Comparison of ENCODE assay signal across 8 mouse cellular contexts in genomic region chr8:122870377-122870863, GRCm38 (mm10). TPM values are rescaled to one million over a fixed set of nuclear protein-coding genes. Genes with fewer than 3 reads are reported as not detected.
DNase-seq lines count a peak whose midpoint lies in the region; ATAC-seq and TF ChIP-seq lines count a peak whose summit lies in the region.

No protein-coding gene starts in this region.

- H3K27ac ChIP-seq in CH12.LX (ENCODE audit: insufficient read depth, low read depth) = no peak overlapping the region
- no peak overlapping the region for H3K27ac ChIP-seq in lung, embryonic 15.5 days
- no peak overlapping the region for H3K27ac ChIP-seq in forebrain, embryonic 16.5 days (ENCODE audit: low read length)

- no peaks in the 10 kb centered on the region for H3K79me2 ChIP-seq in CH12.LX (replicated peaks; ENCODE audit: control insufficient read depth, extremely low read depth, insufficient read depth, poor library complexity, severe bottlenecking)

- H3K36me3 ChIP-seq in CH12.LX (replicated peaks in 1 of 2; ENCODE audit: control insufficient read depth in 1 of 2, insufficient read depth in 1 of 2, low read length in 1 of 2) = no peaks in the 10 kb centered on the region
- H3K36me3 ChIP-seq in lung, embryonic 15.5 days = no peaks in the 10 kb centered on the region
- H3K36me3 ChIP-seq in forebrain, embryonic 16.5 days (ENCODE audit: control insufficient read depth, insufficient read depth) = no peaks in the 10 kb centered on the region

- in situ Hi-C loops in CH12.LX (cut with MboI; ENCODE audit: low pct_ligation_motif_present, low pct_unique_long_range_greater_than_20kb, low sequenced_read_pairs) = no loop called here

- peaks cover 7 to 25% of the 10 kb centered on the region in 2 experiments; a peak in 2 of 4 replicates for H3K4me1 ChIP-seq in CH12.LX (ENCODE audit: control insufficient read depth in 1 of 2, insufficient read depth in 2 of 2)
- H3K4me1 ChIP-seq in lung, embryonic 15.5 days = peaks cover 6% of the 10 kb centered on the region; the same call in 1 of the 2 replicates
- no peaks in the 10 kb centered on the region for H3K4me1 ChIP-seq in forebrain, embryonic 16.5 days (replicated peaks; ENCODE audit: control insufficient read depth, insufficient read depth, low read length)

- TF ChIP-seq POLR2A in CH12.LX (IDR thresholded peaks at IDR 0.05; ENCODE audit: low read depth, low read length) = peak; percentile 60

- no peak for TF ChIP-seq CTCF in CH12.LX (conservative IDR thresholded peaks at IDR 0.05 in 1 of 2, IDR thresholded peaks at IDR 0.05 in 1 of 2; ENCODE audit: low read depth in 2 of 2, low read length in 2 of 2)

- H3K4me3 ChIP-seq in CH12.LX (replicated peaks in 1 of 3; ENCODE audit: low read depth in 2 of 3, low read length in 2 of 3, poor library complexity in 1 of 3) = peak overlapping the region; percentile 36 to 60 (median 60)
- H3K4me3 ChIP-seq in lung, embryonic 15.5 days = peak overlapping the region; percentile 29
- no peak overlapping the region for H3K4me3 ChIP-seq in forebrain, embryonic 16.5 days (replicated peaks; ENCODE audit: low read length)

- peak overlapping the region; percentile 50 for H3K9ac ChIP-seq in CH12.LX (ENCODE audit: insufficient read depth, low read depth)
- no peak overlapping the region for H3K9ac ChIP-seq in lung, embryonic 15.5 days
- H3K9ac ChIP-seq in forebrain, embryonic 16.5 days (replicated peaks; ENCODE audit: low read depth, low read length) = no peak overlapping the region

- no peak for TF ChIP-seq RAD21 in CH12.LX (IDR thresholded peaks at IDR 0.05; ENCODE audit: low read depth, low read length)

- TF ChIP-seq EP300 in CH12.LX (IDR thresholded peaks at IDR 0.05; ENCODE audit: low read length) = no peak

- no peaks in the 10 kb centered on the region for H3K9me3 ChIP-seq in CH12.LX (replicated peaks; ENCODE audit: low read length)
- peaks cover 2% of the 10 kb centered on the region; the same call in 1 of the 2 replicates for H3K9me3 ChIP-seq in lung, embryonic 15.5 days
- H3K9me3 ChIP-seq in forebrain, embryonic 16.5 days (ENCODE audit: control insufficient read depth, low read length) = peaks cover 2% of the 10 kb centered on the region

- 16% methylated on average over 31 of the region's 31 CpGs for WGBS in lung, embryonic 15.5 days
- WGBS in forebrain, embryonic 16.5 days = 16% methylated on average over 31 of the region's 31 CpGs

- H3K4me2 ChIP-seq in CH12.LX (ENCODE audit: insufficient read depth, low read depth, poor library complexity, severe bottlenecking) = peak overlapping the region; percentile 46
- peak overlapping the region; percentile 48 for H3K4me2 ChIP-seq in lung, embryonic 15.5 days
- no peak overlapping the region for H3K4me2 ChIP-seq in forebrain, embryonic 16.5 days (ENCODE audit: low read length)

- H3K27me3 ChIP-seq in CH12.LX (replicated peaks) = peaks cover 12% of the 10 kb centered on the region
- H3K27me3 ChIP-seq in lung, embryonic 15.5 days = no peaks in the 10 kb centered on the region
- H3K27me3 ChIP-seq in forebrain, embryonic 16.5 days (replicated peaks; ENCODE audit: control insufficient read depth, insufficient read depth, low read length) = no peaks in the 10 kb centered on the region

- ATAC-seq in inflammation-experienced regulatory T-cells, adult 6 months = peak; percentile 84
- ATAC-seq in lung, embryonic 15.5 days (ENCODE audit: borderline replicate concordance, extremely low read depth, low FRiP score, low TSS enrichment) = peak; percentile 41; the same call in 1 of the 2 replicates
- ATAC-seq in forebrain, embryonic 16.5 days = no peak

- DNase-seq in A20 (ENCODE audit: low read depth, low spot score) = peak; percentile 92
- peak; percentile 84 for DNase-seq in CH12.LX (ENCODE audit: extremely low read depth)
- peak; percentile 44 for DNase-seq in embryo, embryonic 10.5 days (ENCODE audit: low spot score)
- DNase-seq in spleen, postnatal 4 days (ENCODE audit: low spot score in 2 of 2) = peak; percentile 83 to 89
- no peak for DNase-seq in layer of hippocampus, postnatal 14 days (ENCODE audit: low spot score in 2 of 2)

- dilution Hi-C loops in CH12.LX (cut with MboI; ENCODE audit: extremely low pct_ligation_motif_present, extremely low pct_unique_long_range_greater_than_20kb, low sequenced_read_pairs) = no loop called here

TF ChIP-seq in CH12.LX, 34 proteins besides CTCF, POLR2A, EP300 and RAD21:
- peak; percentile 49 for TF ChIP-seq ETS1 (conservative IDR thresholded peaks at IDR 0.05; ENCODE audit: low read depth, low read length)
- TF ChIP-seq HCFC1 (IDR thresholded peaks at IDR 0.05; ENCODE audit: low read depth, low read length) = peak; percentile 12; the same call in 1 of the 2 replicates
- no peak for TF ChIP-seq USF2 (conservative IDR thresholded peaks at IDR 0.05; ENCODE audit: low read depth, low read length)
- no peak for TF ChIP-seq JUND (conservative IDR thresholded peaks at IDR 0.05; ENCODE audit: low read depth, low read length)
- TF ChIP-seq NRF1 (IDR thresholded peaks at IDR 0.05; ENCODE audit: low read depth, low read length) = peak; percentile 33; the same call in 1 of the 2 replicates
- peak; percentile 24; the same call in 1 of the 2 replicates for TF ChIP-seq IRF4 (IDR thresholded peaks at IDR 0.05; ENCODE audit: low read depth, low read length)
- TF ChIP-seq TCF12 (IDR thresholded peaks at IDR 0.05; ENCODE audit: low read depth, low read length) = peak; percentile 84
- TF ChIP-seq NELFE (IDR thresholded peaks at IDR 0.05; ENCODE audit: low read depth, low read length) = no peak
- peak; percentile 71; the same call in 1 of the 2 replicates for TF ChIP-seq SIN3A (IDR thresholded peaks at IDR 0.05; ENCODE audit: low read length)
- peak; percentile 84 for TF ChIP-seq ELF1 (IDR thresholded peaks at IDR 0.05; ENCODE audit: low read depth, low read length)
- TF ChIP-seq MXI1 (IDR thresholded peaks at IDR 0.05; ENCODE audit: low read depth, low read length) = peak; percentile 30; the same call in 1 of the 2 replicates
- 0 out of 2 replicates have a peak, but pooled peaks have one; percentile 42 for TF ChIP-seq MAX (IDR thresholded peaks at IDR 0.05; ENCODE audit: low read length)

RNA-seq across cellular contexts. Expression of gene Cdh15, which starts 22.7 kb away (rescaled TPM):
- total RNA-seq in CH12.LX (2012; rRNA removed) = not detected in 2 replicates
- total RNA-seq in CH12.LX (2014; rRNA removed) = not detected in 2 replicates
- not detected in 2 replicates for polyA plus RNA-seq in CH12.LX (2012; ENCODE audit: insufficient read length, low read depth)
- polyA plus RNA-seq in inflammation-experienced regulatory T-cells, adult 6 months (2017; shearing (Covaris generic)) = under 1 TPM in 2 of 3 experiments, not detected in 1; 0.67 to 0.81 TPM
- 0.11 and 0.43 TPM in 2 replicates for polyA plus RNA-seq in lung, embryonic 15.5 days (2015; fragmentation: Nextera tagmentation; extraction: Ambion mirVana)
- 1 to 10 TPM in 1 of 2 experiments, under 1 TPM in 1; 0.93 to 1.2 TPM for total RNA-seq in layer of hippocampus, postnatal 14 days (2021)
- 1.2 and 1.6 TPM in 2 replicates for polyA plus RNA-seq in forebrain, embryonic 16.5 days (2015; fragmentation: Nextera tagmentation; extraction: Ambion mirVana)

Comparison
In these comparisons a context has a peak if more than half of its experiments do, and no peak if none do; other contexts are left out.
1. DNase-seq: peak in A20 (single experiment), CH12.LX (single experiment), embryo, embryonic 10.5 days (single experiment) and spleen, postnatal 4 days (2 of 2); none in layer of hippocampus, postnatal 14 days (0 of 2).